Mouse (Mus musculus) neural tube, embryonic 13.5 days (tissue): Measurements from ENCODE around the gene Dnm2. TPM values are rescaled to one million over a fixed set of nuclear protein-coding genes. Genes with fewer than 3 reads are reported as not detected.

Experiments
- ATAC-seq: fragments of 200-750 bp; cut with Nextera tagmentation; 2 replicates; pipeline ENCODE4 v1.8.0; 2017; ENCODE audit warnings: low read depth, mild to moderate bottlenecking, moderate TSS enrichment, moderate library complexity
- H3K27ac ChIP-seq: fragments of 300-500 bp; sonication (generic); replicated peaks from 2 replicates; pipeline ENCODE4 v1.5.1; 2015; ENCODE audit warnings: moderate library complexity, mild to moderate bottlenecking, inconsistent platforms
- H3K27me3 ChIP-seq: fragments of 300-500 bp; sonication (generic); 2 replicates; pipeline ENCODE4 v1.6.1; 2015; ENCODE audit warnings: mild to moderate bottlenecking, inconsistent platforms
- H3K36me3 ChIP-seq: fragments of 300-500 bp; sonication (generic); 2 replicates; pipeline ENCODE4 v1.6.1; 2015; ENCODE audit warnings: mild to moderate bottlenecking, inconsistent platforms
- H3K4me1 ChIP-seq: fragments of 300-500 bp; sonication (generic); replicated peaks from 2 replicates; pipeline ENCODE4 v1.6.1; 2015; ENCODE audit warnings: inconsistent platforms
- H3K4me2 ChIP-seq: fragments of 300-500 bp; sonication (generic); 2 replicates; pipeline ENCODE4 v1.6.1; 2015; ENCODE audit warnings: inconsistent platforms, mild to moderate bottlenecking, moderate library complexity
- H3K4me3 ChIP-seq: fragments of 300-500 bp; sonication (generic); 2 replicates; pipeline ENCODE4 v1.5.1; 2015; ENCODE audit warnings: mild to moderate bottlenecking, inconsistent platforms
- H3K9ac ChIP-seq: fragments of 300-500 bp; sonication (generic); 2 replicates; pipeline ENCODE4 v1.6.1; 2015; ENCODE audit warnings: moderate library complexity, mild to moderate bottlenecking, inconsistent platforms
- H3K9me3 ChIP-seq: fragments of 300-500 bp; sonication (generic); 2 replicates; pipeline ENCODE4 v1.6.1; 2016; ENCODE audit warnings: inconsistent platforms
- WGBS: fragments of 180-500 bp; shearing (Covaris S2); methylation state at CpG from one replicate; pipeline ENCODE4 v1.1.7; 2015; 5-methylcytosine and 5-hydroxymethylcytosine counted together
- polyA plus RNA-seq: library from polyadenylated mRNA; unstranded; fragments of >200 nt; fragmentation: Nextera tagmentation; extraction: Ambion mirVana; gene quantifications from 2 replicates; pipeline ENCODE4 v1.2.1, GENCODE M21; 2015

The Dnm2 gene
- 65.0 and 69.7 TPM in 2 replicates for polyA plus RNA-seq

GRCm38 (mm10) chr9:21424631-21425555 lies at the start of gene Dnm2:
Gene Dnm2, plus strand, starts transcription at chr9:21424908.
- Histone ChIP-seq H3K4me3 (peak within 1 kb of the TSS; percentile 95), H3K27me3 (no peaks in the 10 kb centered on the region), H3K36me3 (peaks cover 22% of the 10 kb centered on the region), H3K4me1 (peaks cover 49% of the 10 kb centered on the region), H3K4me2 (peak within 1 kb of the TSS; percentile 96), H3K9me3 (no peaks in the 10 kb centered on the region), H3K9ac (peak within 1 kb of the TSS; percentile 91), H3K27ac (peak within 1 kb of the TSS; percentile 90)
- under 1% methylated on average over 82 of the region's 82 CpGs for WGBS
- ATAC-seq: peak; percentile 98

- Histone ChIP-seq H3K4me1 (peaks cover 50% of the 10 kb centered on the region), H3K4me2 (no peak overlapping the region), H3K9me3 (no peaks in the 10 kb centered on the region), H3K27ac (no peak overlapping the region), H3K9ac (0 out of 2 replicates have a peak overlapping the region, but pooled peaks have one; percentile 8), H3K27me3 (no peaks in the 10 kb centered on the region), H3K36me3 (0 out of 2 replicates have a peak, but pooled peaks cover 2% of the 10 kb centered on the region), H3K4me3 (no peak overlapping the region)
- 90% methylated on average over 3 of the region's 3 CpGs for WGBS
- ATAC-seq: no peak
Observed at GRCm38 (mm10) chr9:21379195-21379594, 45.5 kb upstream of the Dnm2 start.

GRCm38 (mm10) chr9:21380868-21381267 lies 43.8 kb upstream of the Dnm2 start:
- H3K4me3 ChIP-seq: no peak overlapping the region
- peaks cover 59% of the 10 kb centered on the region for H3K4me1 ChIP-seq
- H3K36me3 ChIP-seq: 0 out of 2 replicates have a peak, but pooled peaks cover 7% of the 10 kb centered on the region
- H3K4me2 ChIP-seq: no peak overlapping the region
- H3K27me3 ChIP-seq: no peaks in the 10 kb centered on the region
- no peak overlapping the region for H3K9ac ChIP-seq
- H3K27ac ChIP-seq: no peak overlapping the region
- no peaks in the 10 kb centered on the region for H3K9me3 ChIP-seq
- ATAC-seq: no peak

GRCm38 (mm10) chr9:21383966-21384365 lies 40.7 kb upstream of the Dnm2 start:
- H3K36me3 ChIP-seq: peaks cover 20% of the 10 kb centered on the region
- no peak overlapping the region for H3K4me3 ChIP-seq
- H3K27ac ChIP-seq: no peak overlapping the region
- no peaks in the 10 kb centered on the region for H3K27me3 ChIP-seq
- no peak overlapping the region for H3K4me2 ChIP-seq
- H3K9me3 ChIP-seq: no peaks in the 10 kb centered on the region
- no peak overlapping the region for H3K9ac ChIP-seq
- no peak for ATAC-seq
- peaks cover 46% of the 10 kb centered on the region for H3K4me1 ChIP-seq

GRCm38 (mm10) chr9:21392646-21393175 lies 32.0 kb upstream of the Dnm2 start:
- H3K4me2 ChIP-seq: no peak overlapping the region
- H3K4me1 ChIP-seq: no peaks in the 10 kb centered on the region
- H3K36me3 ChIP-seq: peaks cover 99% of the 10 kb centered on the region
- H3K9ac ChIP-seq: no peak overlapping the region
- ATAC-seq: no peak
- no peaks in the 10 kb centered on the region for H3K9me3 ChIP-seq
- 90% methylated on average over 10 of the region's 10 CpGs for WGBS
- no peaks in the 10 kb centered on the region for H3K27me3 ChIP-seq
- H3K27ac ChIP-seq: no peak overlapping the region
- no peak overlapping the region for H3K4me3 ChIP-seq

GRCm38 (mm10) chr9:21395692-21396091 lies 29.0 kb upstream of the Dnm2 start:
- Histone ChIP-seq H3K4me2 (no peak overlapping the region), H3K9me3 (no peaks in the 10 kb centered on the region), H3K27me3 (no peaks in the 10 kb centered on the region), H3K36me3 (peaks cover 100% of the 10 kb centered on the region), H3K27ac (no peak overlapping the region), H3K9ac (no peak overlapping the region), H3K4me3 (no peak overlapping the region), H3K4me1 (no peaks in the 10 kb centered on the region)
- WGBS: 91% methylated on average over 3 of the region's 3 CpGs
- no peak for ATAC-seq

- no peaks in the 10 kb centered on the region for H3K9me3 ChIP-seq
- peaks cover 98% of the 10 kb centered on the region for H3K36me3 ChIP-seq
- H3K4me3 ChIP-seq: no peak overlapping the region
- no peaks in the 10 kb centered on the region for H3K27me3 ChIP-seq
- no peak overlapping the region for H3K4me2 ChIP-seq
- WGBS: 98% methylated on average over 3 of the region's 3 CpGs
- H3K4me1 ChIP-seq: no peaks in the 10 kb centered on the region
- no peak for ATAC-seq
- H3K9ac ChIP-seq: no peak overlapping the region
- H3K27ac ChIP-seq: no peak overlapping the region
Observed at GRCm38 (mm10) chr9:21397170-21397569, 27.5 kb upstream of the Dnm2 start.

- peaks cover 98% of the 10 kb centered on the region for H3K36me3 ChIP-seq
- H3K9ac ChIP-seq: no peak overlapping the region
- 94% methylated on average over 9 of the region's 9 CpGs for WGBS
- H3K27me3 ChIP-seq: no peaks in the 10 kb centered on the region
- no peaks in the 10 kb centered on the region for H3K4me1 ChIP-seq
- H3K4me3 ChIP-seq: no peak overlapping the region
- H3K4me2 ChIP-seq: no peak overlapping the region
- no peak for ATAC-seq
- no peaks in the 10 kb centered on the region for H3K9me3 ChIP-seq
- no peak overlapping the region for H3K27ac ChIP-seq
Observed at GRCm38 (mm10) chr9:21401042-21401441, 23.7 kb upstream of the Dnm2 start.

GRCm38 (mm10) chr9:21402764-21403253 lies 21.9 kb upstream of the Dnm2 start:
- 88% methylated on average over 11 of the region's 11 CpGs for whole genome bisulfite sequencing
- H3K4me3 ChIP-seq: no peak overlapping the region
- H3K9me3 ChIP-seq: no peaks in the 10 kb centered on the region
- H3K27ac ChIP-seq: no peak overlapping the region
- no peak for ATAC-seq
- H3K9ac ChIP-seq: no peak overlapping the region
- H3K27me3 ChIP-seq: no peaks in the 10 kb centered on the region
- H3K36me3 ChIP-seq: peaks cover 98% of the 10 kb centered on the region
- H3K4me2 ChIP-seq: no peak overlapping the region
- H3K4me1 ChIP-seq: no peaks in the 10 kb centered on the region

GRCm38 (mm10) chr9:21403745-21404144 lies 21.0 kb upstream of the Dnm2 start:
- no peak overlapping the region for H3K4me2 ChIP-seq
- H3K36me3 ChIP-seq: peaks cover 89% of the 10 kb centered on the region
- H3K27ac ChIP-seq: no peak overlapping the region
- H3K9ac ChIP-seq: no peak overlapping the region
- no peak overlapping the region for H3K4me3 ChIP-seq
- H3K9me3 ChIP-seq: no peaks in the 10 kb centered on the region
- H3K27me3 ChIP-seq: no peaks in the 10 kb centered on the region
- ATAC-seq: no peak
- H3K4me1 ChIP-seq: no peaks in the 10 kb centered on the region
- WGBS: 92% methylated on average over 5 of the region's 5 CpGs

GRCm38 (mm10) chr9:21405525-21405924 lies 19.2 kb upstream of the Dnm2 start:
- H3K36me3 ChIP-seq: peaks cover 71% of the 10 kb centered on the region
- ATAC-seq: no peak
- WGBS: 63% methylated on average over 4 of the region's 4 CpGs

GRCm38 (mm10) chr9:21407951-21408350 lies 16.8 kb upstream of the Dnm2 start:
- Histone ChIP-seq H3K4me2 (no peak overlapping the region), H3K4me3 (no peak overlapping the region), H3K4me1 (peaks cover 22% of the 10 kb centered on the region), H3K36me3 (peaks cover 48% of the 10 kb centered on the region), H3K27ac (no peak overlapping the region), H3K27me3 (no peaks in the 10 kb centered on the region), H3K9me3 (no peaks in the 10 kb centered on the region), H3K9ac (no peak overlapping the region)
- 7% methylated on average over 4 of the region's 4 CpGs for WGBS
- ATAC-seq: no peak

More at GRCm38 (mm10) chr9:21405525-21405924, 19.2 kb upstream of the Dnm2 start:
- Histone ChIP-seq H3K4me3 (no peak overlapping the region), H3K9ac (no peak overlapping the region), H3K4me2 (no peak overlapping the region), H3K27me3 (no peaks in the 10 kb centered on the region), H3K4me1 (peaks cover 6% of the 10 kb centered on the region; the same call in 1 of the 2 replicates), H3K9me3 (no peaks in the 10 kb centered on the region), H3K27ac (no peak overlapping the region)
